Mouse (Mus musculus) hindbrain, postnatal 0 days (tissue): ENCODE measurements around the gene Entpd2. TPM values are rescaled to one million over a fixed set of nuclear protein-coding genes. Genes with fewer than 3 reads are reported as not detected.

Source experiments
- ATAC-seq: fragments of 200-750 bp; cut with Nextera tagmentation; 2 replicates; pipeline ENCODE4 v1.8.0; 2017; ENCODE audit warnings: mild to moderate bottlenecking, moderate TSS enrichment, moderate library complexity
- DNase-seq: peaks from one replicate; pipeline ENCODE4 v3.0.0-alpha.2; 2015; ENCODE audit warnings: low spot score
- H3K27ac ChIP-seq: fragments of 300-500 bp; sonication (generic); 2 replicates; pipeline ENCODE4 v1.5.1; 2014; ENCODE audit warnings: mild to moderate bottlenecking
- H3K27me3 ChIP-seq: fragments of 300-500 bp; sonication (generic); 2 replicates; pipeline ENCODE4 v1.6.1; 2014; ENCODE audit warnings: low read length, mixed read lengths; ENCODE audit not compliant: insufficient read depth
- H3K36me3 ChIP-seq: fragments of 300-500 bp; sonication (generic); 2 replicates; pipeline ENCODE4 v1.6.1; 2014; ENCODE audit warnings: low read length, mixed read lengths; ENCODE audit not compliant: insufficient read depth
- H3K4me1 ChIP-seq: fragments of 300-500 bp; sonication (generic); 2 replicates; pipeline ENCODE4 v1.6.1; 2014; ENCODE audit warnings: antibody characterized with exemption, low read length, mixed read lengths; ENCODE audit not compliant: insufficient read depth
- H3K4me2 ChIP-seq: fragments of 300-500 bp; sonication (generic); 2 replicates; pipeline ENCODE4 v1.6.1; 2014; ENCODE audit warnings: low read depth, mild to moderate bottlenecking, low read length, moderate library complexity, mixed read lengths
- H3K4me3 ChIP-seq: fragments of 300-500 bp; sonication (generic); 2 replicates; pipeline ENCODE4 v1.5.1; 2014; ENCODE audit warnings: low read length
- H3K9ac ChIP-seq: fragments of 300-500 bp; sonication (generic); replicated peaks from 2 replicates; pipeline ENCODE4 v1.6.1; 2014; ENCODE audit warnings: mild to moderate bottlenecking, low read length, moderate library complexity, mixed read lengths
- H3K9me3 ChIP-seq: fragments of 300-500 bp; sonication (generic); 2 replicates; pipeline ENCODE4 v1.6.1; 2016; ENCODE audit warnings: low read length, mixed read lengths
- CTCF ChIP-seq: IDR thresholded peaks from 2 replicates; pipeline ENCODE4 v1.5.1; 2016; ENCODE audit warnings: antibody characterized with exemption, control low read depth, low read depth
- WGBS: fragments of 180-500 bp; shearing (Covaris S2); extraction: QIAGEN DNeasy Blood & Tissue Kit; methylation state at CpG from one replicate; pipeline ENCODE4 v1.1.7; 2014; 5-methylcytosine and 5-hydroxymethylcytosine counted together
- polyA plus RNA-seq: library from polyadenylated mRNA; unstranded; fragments of >200 nt; fragmentation: Nextera tagmentation; extraction: Ambion mirVana; gene quantifications from 2 replicates; pipeline ENCODE4 v1.2.1, GENCODE M21; 2015
- total RNA-seq: library from RNA; depleted of rRNA; stranded (reverse); fragments of >200 nt; gene quantifications from 2 replicates; pipeline ENCODE4 v1.2.3, GENCODE M21; 2014

Gene Entpd2
- total and polyA plus RNA-seq, 2 experiments from 2014 or later, result 10.8 to 12.9 TPM

- no peak for DNase-seq
- WGBS, result 87% methylated on average over 5 of the region's 5 CpGs
- Histone ChIP-seq H3K4me2 (no peak overlapping the region), H3K27me3 (no peaks in the 10 kb centered on the region), H3K9ac (no peak overlapping the region), H3K27ac (no peak overlapping the region), H3K4me3 (no peak overlapping the region), H3K4me1 (peaks cover 28% of the 10 kb centered on the region), H3K9me3 (no peaks in the 10 kb centered on the region), H3K36me3 (no peaks in the 10 kb centered on the region)
- no peak for ATAC-seq
- TF ChIP-seq CTCF, result no peak
These were observed 31.6 kb downstream of the Entpd2 start for GRCm38 (mm10) chr2:25427256-25427655.

GRCm38 (mm10) chr2:25428442-25429236 lies 33.0 kb downstream of the Entpd2 start, which contains the start of gene Abca2:
Gene Abca2 (plus strand): TSS chr2:25428703.
- peak; percentile 79 for TF ChIP-seq CTCF
- peak; percentile 90 for ATAC-seq

GRCm38 (mm10) chr2:25429435-25430180 lies 33.9 kb downstream of the Entpd2 start:
- peak overlapping the region; percentile 87 for H3K9ac ChIP-seq

More at GRCm38 (mm10) chr2:25428442-25429236, 33.0 kb downstream of the Entpd2 start, which contains the start of gene Abca2:
- no peaks in the 10 kb centered on the region for H3K27me3 ChIP-seq
- under 1% methylated on average over 80 of the region's 89 CpGs for WGBS
- H3K4me1 ChIP-seq, result peaks cover 28% of the 10 kb centered on the region
- peaks cover 4% of the 10 kb centered on the region; the same call in 1 of the 2 replicates for H3K36me3 ChIP-seq
- H3K4me3 ChIP-seq, result peak within 1 kb of the TSS; percentile 81
- no peaks in the 10 kb centered on the region for H3K9me3 ChIP-seq
- peak within 1 kb of the TSS; percentile 86 for H3K27ac ChIP-seq
- peak; percentile 97 for DNase-seq
- peak within 1 kb of the TSS; percentile 87 for H3K9ac ChIP-seq
- H3K4me2 ChIP-seq, result peak within 1 kb of the TSS; percentile 83

GRCm38 (mm10) chr2:25430395-25431233 lies 34.9 kb downstream of the Entpd2 start:
- Histone ChIP-seq H3K36me3 (peaks cover 15% of the 10 kb centered on the region; the same call in 1 of the 2 replicates), H3K4me2 (peak overlapping the region; percentile 83), H3K27ac (no peak overlapping the region; the same call in 1 of the 2 replicates), H3K4me1 (peaks cover 28% of the 10 kb centered on the region), H3K9me3 (no peaks in the 10 kb centered on the region), H3K9ac (peak overlapping the region; percentile 22; the same call in 1 of the 2 replicates), H3K4me3 (no peak overlapping the region; the same call in 1 of the 2 replicates), H3K27me3 (no peaks in the 10 kb centered on the region)
- ATAC-seq (peak; percentile 8; the same call in 1 of the 2 replicates), DNase-seq (peak; percentile 40)
- WGBS, result 38% methylated on average over 17 of the region's 17 CpGs
- TF ChIP-seq CTCF, result no peak

More at GRCm38 (mm10) chr2:25429435-25430180, 33.9 kb downstream of the Entpd2 start:
- no peak for TF ChIP-seq CTCF
- 41% methylated on average over 5 of the region's 5 CpGs for WGBS
- H3K4me1 ChIP-seq, result peaks cover 28% of the 10 kb centered on the region
- H3K36me3 ChIP-seq, result peaks cover 8% of the 10 kb centered on the region; the same call in 1 of the 2 replicates
- ATAC-seq (no peak), DNase-seq (peak; percentile 17)
- H3K4me3 ChIP-seq, result peak overlapping the region; percentile 81
- no peaks in the 10 kb centered on the region for H3K9me3 ChIP-seq
- no peaks in the 10 kb centered on the region for H3K27me3 ChIP-seq
- H3K4me2 ChIP-seq, result peak overlapping the region; percentile 83
- peak overlapping the region; percentile 86; the same call in 1 of the 2 replicates for H3K27ac ChIP-seq

GRCm38 (mm10) chr2:25431308-25431855 lies 35.7 kb downstream of the Entpd2 start:
- ATAC-seq, result no peak
- H3K27ac ChIP-seq, result no peak overlapping the region; the same call in 1 of the 2 replicates
- H3K27me3 ChIP-seq, result no peaks in the 10 kb centered on the region
- no peak for TF ChIP-seq CTCF
- WGBS, result 39% methylated on average over 6 of the region's 6 CpGs
- peak overlapping the region; percentile 83 for H3K4me2 ChIP-seq
- H3K4me1 ChIP-seq, result peaks cover 28% of the 10 kb centered on the region
- H3K9ac ChIP-seq, result peak overlapping the region; percentile 22; the same call in 1 of the 2 replicates
- no peak overlapping the region for H3K4me3 ChIP-seq
- DNase-seq, result no peak
- H3K36me3 ChIP-seq, result peaks cover 19% of the 10 kb centered on the region
- H3K9me3 ChIP-seq, result no peaks in the 10 kb centered on the region
